Mouse (Mus musculus) testis, adult 2 months (tissue): ENCODE results near the gene Serpina3f.

Experiments
- CTCF ChIP-seq: fragments of 200-500 bp; IDR thresholded peaks from 2 replicates; pipeline ENCODE4 v1.5.1; 2012; ENCODE audit warnings: low read depth, mild to moderate bottlenecking, inconsistent platforms, low read length, moderate library complexity; ENCODE audit not compliant: control insufficient read depth, insufficient read depth, insufficient replicate concordance
- POLR2A ChIP-seq: fragments of 200-500 bp; IDR thresholded peaks from 2 replicates; pipeline ENCODE4 v1.6.1; 2012; ENCODE audit warnings: low read depth, mild to moderate bottlenecking, inconsistent platforms, low read length, moderate library complexity; ENCODE audit not compliant: control insufficient read depth

- TF ChIP-seq CTCF (no peak), POLR2A (no peak)
Measured at GRCm38 (mm10) chr12:104221616-104222015, 7.3 kb downstream of the Serpina3f start.
